Mouse (Mus musculus): ENCODE measurements around the gene Retnlg.

GRCm38 (mm10) chr16:48869671-48870070, 2.8 kb upstream of the Retnlg start:
- no peak for TF ChIP-seq CTCF (IDR thresholded peaks at IDR 0.05; ENCODE audit: low read depth, low read length)
- no peak for TF ChIP-seq GATA1 (IDR thresholded peaks at IDR 0.05; ENCODE audit: borderline replicate concordance, low read length)
- no peak for TF ChIP-seq TAL1 (conservative IDR thresholded peaks at IDR 0.05; ENCODE audit: low read depth, low read length)

Data from G1E (cell line).